Mouse (Mus musculus) lung, postnatal 4 days (tissue): ENCODE measurements at regions not wholly inside any gene's neighbourhood (a gene's known extent, or its start where the extent isn't known, plus 50 kb on each side); places are given as distances from the start of the nearest gene placed in this dataset.

Source experiments
- DNase-seq, 2 experiments: peaks; one replicate each; pipeline ENCODE4 v3.0.0; 2021

- DNase-seq, result no peak
Observed at GRCm38 (mm10) chr7:139741246-139741903, 57.8 kb upstream of the Cfap46 start.

- peak; percentile 27 to 36 for DNase-seq
Observed at GRCm38 (mm10) chr7:139746803-139747202, 63.2 kb upstream of the Cfap46 start.

GRCm38 (mm10) chr7:139747290-139748067 lies 63.9 kb upstream of the Cfap46 start:
- no peak for DNase-seq

- no peak for DNase-seq
Observed at GRCm38 (mm10) chr7:139755004-139755403, 71.4 kb upstream of the Cfap46 start.

- DNase-seq, result no peak
Observed at GRCm38 (mm10) chr7:139762522-139762921, 71.5 kb upstream of the Adgra1 start.

GRCm38 (mm10) chr7:139763241-139763640 lies 70.7 kb upstream of the Adgra1 start:
- no peak for DNase-seq

- DNase-seq, result no peak
Observed at GRCm38 (mm10) chr7:139766296-139766695, 67.7 kb upstream of the Adgra1 start.

- no peak for DNase-seq
Observed at GRCm38 (mm10) chr7:139769167-139769566, 64.8 kb upstream of the Adgra1 start.

GRCm38 (mm10) chr7:139777243-139777642 lies 56.7 kb upstream of the Adgra1 start:
- no peak for DNase-seq

- DNase-seq, result no peak
Observed at GRCm38 (mm10) chr7:139779876-139780275, 54.1 kb upstream of the Adgra1 start.

GRCm38 (mm10) chr7:139781513-139781912 lies 52.5 kb upstream of the Adgra1 start:
- no peak for DNase-seq
